Mouse (Mus musculus) heart, adult 2 months (tissue): ENCODE measurements at regions not wholly inside any gene's neighbourhood (a gene's known extent, or its start where the extent isn't known, plus 50 kb on each side); places are given as distances from the start of the nearest gene placed in this dataset.

Experiments used
- DNase-seq, 2 experiments: peaks; one replicate each; pipeline ENCODE4 v3.0.0; 2021
- H3K27ac ChIP-seq: fragments of 200-600 bp; 2 replicates; pipeline ENCODE4 v1.8.1; 2022
- H3K27me3 ChIP-seq: fragments of 200-500 bp; 2 replicates; pipeline ENCODE4 v1.6.1; 2012; ENCODE audit warnings: mild to moderate bottlenecking, low read length, inconsistent platforms, mixed read lengths; ENCODE audit not compliant: control insufficient read depth, insufficient read depth
- H3K36me3 ChIP-seq: fragments of 200-500 bp; 2 replicates; pipeline ENCODE4 v1.6.1; 2012; ENCODE audit warnings: low read length, inconsistent platforms; ENCODE audit not compliant: control insufficient read depth, insufficient read depth
- H3K4me1 ChIP-seq: fragments of 200-500 bp; 2 replicates; pipeline ENCODE4 v1.6.1; 2011; ENCODE audit warnings: low read length; ENCODE audit not compliant: control insufficient read depth, insufficient read depth
- H3K4me3 ChIP-seq: fragments of 200-600 bp; 2 replicates; pipeline ENCODE4 v1.8.1; 2022
- H3K79me2 ChIP-seq: fragments of 200-500 bp; replicated peaks from 2 replicates; pipeline ENCODE4 v1.6.1; 2012; ENCODE audit warnings: mild to moderate bottlenecking, inconsistent platforms, low read length, moderate library complexity, mixed read lengths; ENCODE audit not compliant: control insufficient read depth, insufficient read depth
- H3K9ac ChIP-seq: fragments of 200-500 bp; 2 replicates; pipeline ENCODE4 v1.6.1; 2012; ENCODE audit warnings: low read depth, mild to moderate bottlenecking, control low read depth, inconsistent platforms, low read length, mixed read lengths
- CTCF ChIP-seq: fragments of 200-600 bp; IDR thresholded peaks from 2 replicates; pipeline ENCODE4 v1.8.1; 2022; ENCODE audit warnings: antibody characterized with exemption, mild to moderate bottlenecking, moderate library complexity
- EP300 ChIP-seq: fragments of 200-500 bp; IDR thresholded peaks from 2 replicates; pipeline ENCODE4 v1.6.1; 2011; ENCODE audit warnings: low read depth, low read length, control low read depth; ENCODE audit not compliant: insufficient read depth
- POLR2A ChIP-seq: fragments of 200-500 bp; IDR thresholded peaks from 2 replicates; pipeline ENCODE4 v1.6.1; 2011; ENCODE audit warnings: mild to moderate bottlenecking, low read depth, low read length, control low read depth; ENCODE audit not compliant: insufficient read depth
- WGBS: fragments of 180-500 bp; shearing (Covaris S2); methylation state at CpG from one replicate; pipeline ENCODE4 v1.1.7; 2018; 5-methylcytosine and 5-hydroxymethylcytosine counted together
- intact Hi-C: fragments of 180-260 bp; cut with DNase I; formaldehyde crosslinking; loops from one replicate; pipeline ENCODE4 v1.15.1; 2025

GRCm38 (mm10) chr10:29686982-29687381 lies 151.3 kb upstream of the Rspo3 start:
- WGBS: 77% methylated on average over 5 of the region's 5 CpGs

GRCm38 (mm10) chr10:29674377-29674776 lies 138.7 kb upstream of the Rspo3 start:
- intact Hi-C loops: no loop called here
- no peaks in the 10 kb centered on the region for H3K79me2 ChIP-seq
- H3K27me3 ChIP-seq: no peaks in the 10 kb centered on the region
- no peak overlapping the region for H3K4me3 ChIP-seq
- 40% methylated on average over 3 of the region's 3 CpGs for WGBS
- no peaks in the 10 kb centered on the region for H3K4me1 ChIP-seq
- H3K36me3 ChIP-seq: no peaks in the 10 kb centered on the region
- DNase-seq: no peak
- no peak overlapping the region for H3K27ac ChIP-seq
- H3K9ac ChIP-seq: no peak overlapping the region
- no peak for TF ChIP-seq CTCF

More at GRCm38 (mm10) chr10:29686982-29687381, 151.3 kb upstream of the Rspo3 start:
- no peaks in the 10 kb centered on the region for H3K27me3 ChIP-seq
- H3K36me3 ChIP-seq: no peaks in the 10 kb centered on the region
- H3K27ac ChIP-seq: no peak overlapping the region
- H3K4me1 ChIP-seq: no peaks in the 10 kb centered on the region
- H3K79me2 ChIP-seq: no peaks in the 10 kb centered on the region
- TF ChIP-seq EP300: no peak
- TF ChIP-seq CTCF: no peak
- no peak for TF ChIP-seq POLR2A
- DNase-seq: no peak
- no peak overlapping the region for H3K9ac ChIP-seq
- intact Hi-C loops: no loop called here
- no peak overlapping the region for H3K4me3 ChIP-seq

GRCm38 (mm10) chr10:29661752-29662151 lies 126.1 kb upstream of the Rspo3 start:
- H3K9ac ChIP-seq: no peak overlapping the region
- 86% methylated on average over 1 of the region's 1 CpGs for WGBS
- TF ChIP-seq POLR2A: no peak
- TF ChIP-seq CTCF: no peak
- TF ChIP-seq EP300: no peak
- no peak for DNase-seq
- no peak overlapping the region for H3K4me3 ChIP-seq
- no peaks in the 10 kb centered on the region for H3K4me1 ChIP-seq
- intact Hi-C loops: no loop called here
- H3K27me3 ChIP-seq: no peaks in the 10 kb centered on the region
- no peaks in the 10 kb centered on the region for H3K79me2 ChIP-seq
- no peak overlapping the region for H3K27ac ChIP-seq
- H3K36me3 ChIP-seq: no peaks in the 10 kb centered on the region

DNA sequence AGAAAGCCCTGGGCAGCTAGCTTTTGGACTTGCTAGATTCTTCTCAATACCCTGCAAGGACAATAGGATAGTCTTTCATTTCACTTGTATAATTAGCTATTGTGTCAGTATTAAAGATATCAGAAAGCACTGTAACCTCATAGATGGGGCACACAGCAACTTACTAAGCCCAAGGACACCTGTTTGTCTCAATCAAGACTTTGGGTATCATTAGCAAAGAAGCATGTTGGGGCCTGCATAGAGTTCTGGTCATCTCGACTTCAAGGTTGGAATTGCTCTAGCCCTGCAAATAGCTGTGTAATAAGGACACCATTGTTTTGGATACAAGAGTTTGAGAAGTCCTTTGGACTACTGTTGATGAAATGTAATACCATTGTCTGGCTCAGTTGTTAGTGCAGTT lies 104.6 kb upstream of the Rspo3 start:
- no peaks in the 10 kb centered on the region for H3K4me1 ChIP-seq
- no peaks in the 10 kb centered on the region for H3K36me3 ChIP-seq
- H3K79me2 ChIP-seq: no peaks in the 10 kb centered on the region
- H3K4me3 ChIP-seq: no peak overlapping the region
- intact Hi-C loops: no loop called here
- WGBS: 53% methylated on average over 1 of the region's 1 CpGs
- DNase-seq: no peak
- H3K27ac ChIP-seq: no peak overlapping the region
- no peak for TF ChIP-seq CTCF
- no peak for TF ChIP-seq POLR2A
- TF ChIP-seq EP300: no peak
- H3K27me3 ChIP-seq: no peaks in the 10 kb centered on the region
- no peak overlapping the region for H3K9ac ChIP-seq

DNA sequence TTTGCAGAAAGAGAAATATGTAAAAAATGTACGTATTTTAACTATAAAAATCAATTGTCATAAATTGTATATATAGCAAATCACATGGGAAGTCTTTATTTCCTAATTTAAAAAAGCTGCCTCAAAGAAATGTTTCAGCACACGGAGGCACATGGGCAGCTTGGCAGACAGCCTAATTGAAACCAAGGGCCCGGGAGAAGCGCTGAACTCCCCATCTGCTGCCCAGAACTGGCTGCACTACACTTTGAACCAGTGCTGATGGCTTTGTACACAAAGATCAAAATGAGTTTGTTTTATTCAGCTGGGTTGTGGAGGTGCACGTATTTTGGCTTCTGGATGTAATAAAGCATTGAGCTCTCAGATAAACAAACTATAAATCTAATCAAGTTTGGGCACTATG lies 100.2 kb upstream of the Rspo3 start:
- no peak for DNase-seq
- 51% methylated on average over 5 of the region's 5 CpGs for WGBS
- TF ChIP-seq EP300: no peak
- no peak for TF ChIP-seq CTCF
- no peak for TF ChIP-seq POLR2A
- Histone ChIP-seq H3K27me3 (no peaks in the 10 kb centered on the region), H3K4me1 (no peaks in the 10 kb centered on the region), H3K36me3 (no peaks in the 10 kb centered on the region), H3K4me3 (no peak overlapping the region), H3K27ac (no peak overlapping the region), H3K9ac (no peak overlapping the region), H3K79me2 (no peaks in the 10 kb centered on the region)
- intact Hi-C loops: no loop called here

GRCm38 (mm10) chr10:29595455-29595854 lies 59.8 kb upstream of the Rspo3 start:
- TF ChIP-seq POLR2A (no peak), EP300 (no peak), CTCF (no peak)
- 40% methylated on average over 4 of the region's 4 CpGs for WGBS
- H3K4me1 ChIP-seq: no peaks in the 10 kb centered on the region
- no peak overlapping the region for H3K27ac ChIP-seq
- DNase-seq: no peak
- H3K36me3 ChIP-seq: no peaks in the 10 kb centered on the region
- no peak overlapping the region for H3K9ac ChIP-seq
- H3K4me3 ChIP-seq: no peak overlapping the region
- H3K79me2 ChIP-seq: no peaks in the 10 kb centered on the region
- intact Hi-C loops: no loop called here
- H3K27me3 ChIP-seq: no peaks in the 10 kb centered on the region
